Mouse (Mus musculus) E14TG2a.4 (cell line): ENCODE data around the gene Ttll11.

Source experiments
- CTCF ChIP-seq: conservative IDR thresholded peaks from 2 replicates; pipeline ENCODE4 v1.5.1; 2014; ENCODE audit warnings: low read length
- POU5F1 ChIP-seq: IDR thresholded peaks from 2 replicates; pipeline ENCODE4 v1.6.1; 2014; ENCODE audit warnings: low read length, borderline replicate concordance

- TF ChIP-seq CTCF (no peak), POU5F1 (no peak)
Measured at GRCm38 (mm10) chr2:35745876-35746275, 233.8 kb downstream of the Ttll11 start.
